Mouse (Mus musculus) E14TG2a.4 (cell line): ENCODE results near the gene Chodl.

ENCODE experiments used
- CTCF ChIP-seq: conservative IDR thresholded peaks from 2 replicates; pipeline ENCODE4 v1.5.1; 2014; ENCODE audit warnings: low read length
- POU5F1 ChIP-seq: IDR thresholded peaks from 2 replicates; pipeline ENCODE4 v1.6.1; 2014; ENCODE audit warnings: low read length, borderline replicate concordance

- TF ChIP-seq CTCF (no peak), POU5F1 (no peak)
Observed at GRCm38 (mm10) chr16:78934298-78934697, 3.5 kb downstream of the Chodl start.
